Mouse (Mus musculus): ENCODE measurements around the gene Rsbn1.

- no peak for TF ChIP-seq GATA1 (IDR thresholded peaks at IDR 0.05; ENCODE audit: borderline replicate concordance, low read length)
- TF ChIP-seq FLI1 (IDR thresholded peaks at IDR 0.05; ENCODE audit: low read length): no peak
These were observed 11.4 kb downstream of the Rsbn1 start for GRCm38 (mm10) chr3:103925302-103925701.

Measured in megakaryocyte, embryonic 14.5 days (primary cell).